Mouse (Mus musculus): ENCODE data around the gene Megf9. TPM values are rescaled to one million over a fixed set of nuclear protein-coding genes. Genes with fewer than 3 reads are reported as not detected.
A peak's percentile ranks its signal among the peaks of the same experiment; 100 is the strongest.

Gene Megf9
- polyA plus RNA-seq, 1 experiment from 2014 or later, result 14.5 TPM

GRCm38 (mm10) chr4:70465921-70466689 is 68.7 kb downstream of the Megf9 start:
- no peaks in the 10 kb centered on the region for H3K4me1 ChIP-seq
- H3K36me3 ChIP-seq (replicated peaks), result peaks cover 7% of the 10 kb centered on the region
- DNase-seq (ENCODE audit: extremely low spot score, low spot score), result no peak
- WGBS, result 88% methylated on average over 1 of the region's 1 CpGs
- H3K9me3 ChIP-seq, result no peaks in the 10 kb centered on the region
- H3K27ac ChIP-seq, result no peak overlapping the region
- no peak overlapping the region for H3K4me3 ChIP-seq
- H3K27me3 ChIP-seq (ENCODE audit: poor library complexity, severe bottlenecking), result no peaks in the 10 kb centered on the region

GRCm38 (mm10) chr4:70463302-70463701 is 71.5 kb downstream of the Megf9 start:
- Histone ChIP-seq H3K9me3 (no peaks in the 10 kb centered on the region), H3K27ac (no peak overlapping the region), H3K36me3 (replicated peaks) (peaks cover 7% of the 10 kb centered on the region), H3K4me3 (no peak overlapping the region), H3K4me1 (no peaks in the 10 kb centered on the region), H3K27me3 (ENCODE audit: poor library complexity, severe bottlenecking) (no peaks in the 10 kb centered on the region)
- no peak for DNase-seq (ENCODE audit: extremely low spot score, low spot score)
- WGBS, result 86% methylated on average over 2 of the region's 2 CpGs

DNA sequence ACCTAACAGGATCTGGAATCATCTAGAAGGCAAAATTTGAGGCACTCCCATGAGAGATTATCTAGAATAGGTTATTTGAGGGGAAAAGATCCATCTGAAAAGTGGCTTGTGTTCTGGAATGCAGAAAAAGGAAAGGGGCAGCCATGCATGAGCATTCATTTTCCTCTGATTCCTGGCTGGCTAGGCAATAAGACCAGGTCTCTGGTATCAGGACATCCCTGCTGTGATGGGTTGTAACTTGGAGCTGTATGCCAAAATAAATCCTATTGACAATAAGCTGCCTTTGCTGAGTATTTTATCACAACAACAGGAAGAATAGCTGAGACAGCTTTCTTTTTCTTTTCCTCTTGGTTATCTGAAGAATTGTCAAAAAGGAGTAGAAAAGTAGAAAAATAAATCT is 73.4 kb downstream of the Megf9 start:
- Histone ChIP-seq H3K36me3 (replicated peaks) (no peaks in the 10 kb centered on the region), H3K27me3 (ENCODE audit: poor library complexity, severe bottlenecking) (no peaks in the 10 kb centered on the region), H3K4me3 (no peak overlapping the region), H3K27ac (no peak overlapping the region), H3K4me1 (no peaks in the 10 kb centered on the region), H3K9me3 (no peaks in the 10 kb centered on the region)
- no peak for DNase-seq (ENCODE audit: extremely low spot score, low spot score)

DNA sequence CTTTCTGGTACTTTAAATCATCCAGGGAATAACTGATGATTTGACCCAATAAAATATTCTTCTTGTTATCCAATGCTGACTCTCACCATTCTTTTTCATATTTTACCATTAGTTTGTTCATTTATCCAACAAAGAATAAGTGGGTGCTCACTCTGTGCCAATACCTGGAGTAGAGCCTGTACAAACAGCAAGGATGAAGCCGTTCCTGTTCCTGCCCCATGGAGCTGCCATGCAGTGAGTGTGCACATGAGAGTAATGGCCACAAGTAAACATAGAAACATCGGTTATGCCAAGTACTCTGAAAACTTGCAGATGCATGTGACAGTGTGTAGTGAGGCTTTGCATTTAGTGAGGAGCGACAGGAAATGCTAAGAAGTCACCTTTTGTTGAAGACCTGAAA is 82.6 kb downstream of the Megf9 start:
- H3K27me3 ChIP-seq (ENCODE audit: poor library complexity, severe bottlenecking), result no peaks in the 10 kb centered on the region
- no peaks in the 10 kb centered on the region for H3K9me3 ChIP-seq
- H3K36me3 ChIP-seq (replicated peaks), result peaks cover 12% of the 10 kb centered on the region
- H3K4me1 ChIP-seq, result no peaks in the 10 kb centered on the region
- WGBS, result 90% methylated on average over 3 of the region's 3 CpGs
- no peak overlapping the region for H3K4me3 ChIP-seq
- H3K27ac ChIP-seq, result no peak overlapping the region
- DNase-seq (ENCODE audit: extremely low spot score, low spot score), result no peak

DNA sequence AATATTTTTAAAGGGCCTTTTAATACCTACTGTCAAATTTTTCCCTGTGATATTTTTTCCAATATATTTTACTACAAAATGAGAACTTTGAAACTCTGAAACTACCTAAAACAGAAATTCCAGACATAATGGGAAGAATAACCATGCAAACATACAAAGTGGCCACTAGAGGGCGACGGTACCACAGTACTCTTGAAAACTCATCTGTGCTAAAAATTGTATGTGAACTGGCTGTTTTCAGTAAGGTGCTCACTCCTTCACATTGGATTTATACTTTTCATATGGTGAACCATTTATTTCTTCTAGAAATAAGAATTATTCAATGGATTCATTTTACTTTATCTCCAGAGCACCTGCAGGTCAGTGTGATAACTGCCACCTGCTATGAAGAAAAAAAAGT is 83.0 kb downstream of the Megf9 start:
- Histone ChIP-seq H3K9me3 (no peaks in the 10 kb centered on the region), H3K27me3 (ENCODE audit: poor library complexity, severe bottlenecking) (no peaks in the 10 kb centered on the region), H3K27ac (no peak overlapping the region), H3K4me3 (no peak overlapping the region), H3K36me3 (replicated peaks) (peaks cover 12% of the 10 kb centered on the region), H3K4me1 (no peaks in the 10 kb centered on the region)
- DNase-seq (ENCODE audit: extremely low spot score, low spot score), result peak; percentile 27
- 0% methylated on average over 2 of the region's 2 CpGs for WGBS

DNA sequence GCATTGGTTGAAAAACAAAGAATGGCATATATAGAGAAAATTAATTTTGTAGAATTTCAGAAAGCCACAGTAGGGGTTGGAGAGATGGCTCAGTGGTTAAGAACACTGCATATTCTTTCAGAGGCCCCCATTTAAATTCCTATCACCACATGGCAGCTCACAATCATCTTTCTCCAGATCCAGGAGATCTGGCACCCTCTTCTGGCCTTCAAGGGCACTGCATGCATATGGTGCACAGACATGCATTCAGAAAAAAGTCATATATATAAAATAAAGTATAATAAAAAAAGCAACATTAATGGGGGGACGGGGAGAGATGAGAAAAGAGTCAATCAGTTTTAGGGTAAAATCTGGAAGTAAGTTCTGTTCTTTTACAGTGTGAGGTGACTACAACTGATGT is 85.1 kb downstream of the Megf9 start:
- no peaks in the 10 kb centered on the region for H3K27me3 ChIP-seq (ENCODE audit: poor library complexity, severe bottlenecking)
- no peaks in the 10 kb centered on the region for H3K4me1 ChIP-seq
- no peak overlapping the region for H3K4me3 ChIP-seq
- no peak overlapping the region for H3K27ac ChIP-seq
- H3K9me3 ChIP-seq, result no peaks in the 10 kb centered on the region
- no peak for DNase-seq (ENCODE audit: extremely low spot score, low spot score)
- 88% methylated on average over 1 of the region's 1 CpGs for WGBS
- H3K36me3 ChIP-seq (replicated peaks), result peaks cover 4% of the 10 kb centered on the region; the same call in 1 of the 2 replicates

- Histone ChIP-seq H3K36me3 (replicated peaks) (peaks cover 3% of the 10 kb centered on the region; the same call in 1 of the 2 replicates), H3K27ac (no peak overlapping the region), H3K4me1 (no peaks in the 10 kb centered on the region), H3K4me3 (no peak overlapping the region), H3K27me3 (ENCODE audit: poor library complexity, severe bottlenecking) (no peaks in the 10 kb centered on the region), H3K9me3 (no peaks in the 10 kb centered on the region)
- DNase-seq (ENCODE audit: extremely low spot score, low spot score), result no peak
- 94% methylated on average over 3 of the region's 3 CpGs for WGBS
Observed at GRCm38 (mm10) chr4:70446774-70447173, 88.0 kb downstream of the Megf9 start.

DNA sequence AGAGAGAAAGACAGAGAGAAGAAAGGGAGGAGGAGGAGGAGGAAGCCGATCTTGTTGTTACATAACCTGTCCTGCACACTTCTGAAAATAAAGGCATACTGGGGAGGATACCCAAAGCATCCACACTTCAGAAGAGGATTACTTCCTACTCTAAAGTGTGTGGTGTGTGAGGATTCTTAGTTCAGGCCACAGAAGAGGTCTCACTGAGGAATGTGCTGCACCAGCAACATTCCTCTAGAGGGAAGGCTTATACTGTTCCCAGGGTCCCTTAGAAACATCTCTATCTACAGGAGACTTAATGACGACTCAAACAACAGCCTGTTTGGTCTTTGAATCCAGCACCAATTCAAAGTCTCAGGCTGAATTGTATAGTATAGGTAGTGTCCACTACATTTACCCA is 114.6 kb downstream of the Megf9 start:
- Histone ChIP-seq H3K27ac (no peak overlapping the region), H3K36me3 (replicated peaks) (no peaks in the 10 kb centered on the region), H3K4me1 (no peaks in the 10 kb centered on the region), H3K9me3 (no peaks in the 10 kb centered on the region), H3K4me3 (no peak overlapping the region), H3K27me3 (ENCODE audit: poor library complexity, severe bottlenecking) (no peaks in the 10 kb centered on the region)
- no peak for DNase-seq (ENCODE audit: extremely low spot score, low spot score)
- 71% methylated on average over 2 of the region's 2 CpGs for WGBS

- Histone ChIP-seq H3K9me3 (no peaks in the 10 kb centered on the region), H3K36me3 (replicated peaks) (peaks cover 3% of the 10 kb centered on the region; the same call in 1 of the 2 replicates), H3K4me3 (no peak overlapping the region), H3K4me1 (peaks cover 54% of the 10 kb centered on the region), H3K27me3 (ENCODE audit: poor library complexity, severe bottlenecking) (no peaks in the 10 kb centered on the region), H3K27ac (peak overlapping the region; percentile 94)
- peak; percentile 51 for DNase-seq (ENCODE audit: extremely low spot score, low spot score)
- WGBS, result 45% methylated on average over 2 of the region's 2 CpGs
Observed at GRCm38 (mm10) chr4:70412126-70412525, 122.7 kb downstream of the Megf9 start.

GRCm38 (mm10) chr4:70409994-70410721 is 124.6 kb downstream of the Megf9 start, which contains the start of gene Cdk5rap2:
Gene Cdk5rap2, minus strand, starts transcription at chr4:70410443.
- Histone ChIP-seq H3K9me3 (no peaks in the 10 kb centered on the region), H3K27ac (peak within 1 kb of the TSS; percentile 94), H3K27me3 (ENCODE audit: poor library complexity, severe bottlenecking) (no peaks in the 10 kb centered on the region), H3K4me3 (peak within 1 kb of the TSS; percentile 69), H3K4me1 (peaks cover 57% of the 10 kb centered on the region), H3K36me3 (replicated peaks) (peaks cover 10% of the 10 kb centered on the region)
- peak; percentile 96 for DNase-seq (ENCODE audit: extremely low spot score, low spot score)
- under 1% methylated on average over 55 of the region's 55 CpGs for WGBS

DNA sequence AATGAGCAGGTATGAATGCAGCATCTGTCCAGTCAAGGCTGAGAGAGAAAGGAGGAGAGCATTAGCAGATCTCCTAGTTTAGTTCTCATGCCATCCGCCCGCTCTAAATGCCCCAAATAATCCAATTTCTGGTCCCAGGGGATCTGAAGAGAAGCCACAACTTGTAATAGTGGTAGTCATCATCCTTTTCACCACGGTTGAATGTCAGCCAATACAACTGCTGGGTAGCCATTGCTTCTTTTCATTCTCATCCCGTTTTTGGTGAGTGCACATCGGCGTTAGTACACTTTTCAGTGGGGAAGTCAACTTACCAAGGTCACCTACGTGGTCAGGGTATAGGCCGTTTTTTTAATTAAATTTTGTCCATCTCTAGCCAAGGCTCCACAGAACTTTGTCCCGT is 125.3 kb downstream of the Megf9 start:
- H3K4me1 ChIP-seq, result peaks cover 57% of the 10 kb centered on the region
- DNase-seq (ENCODE audit: extremely low spot score, low spot score), result no peak
- peak overlapping the region; percentile 69 for H3K4me3 ChIP-seq
- H3K9me3 ChIP-seq, result no peaks in the 10 kb centered on the region
- H3K36me3 ChIP-seq (replicated peaks), result peaks cover 17% of the 10 kb centered on the region
- WGBS, result 21% methylated on average over 9 of the region's 9 CpGs
- H3K27ac ChIP-seq, result peak overlapping the region; percentile 94
- no peaks in the 10 kb centered on the region for H3K27me3 ChIP-seq (ENCODE audit: poor library complexity, severe bottlenecking)

DNA sequence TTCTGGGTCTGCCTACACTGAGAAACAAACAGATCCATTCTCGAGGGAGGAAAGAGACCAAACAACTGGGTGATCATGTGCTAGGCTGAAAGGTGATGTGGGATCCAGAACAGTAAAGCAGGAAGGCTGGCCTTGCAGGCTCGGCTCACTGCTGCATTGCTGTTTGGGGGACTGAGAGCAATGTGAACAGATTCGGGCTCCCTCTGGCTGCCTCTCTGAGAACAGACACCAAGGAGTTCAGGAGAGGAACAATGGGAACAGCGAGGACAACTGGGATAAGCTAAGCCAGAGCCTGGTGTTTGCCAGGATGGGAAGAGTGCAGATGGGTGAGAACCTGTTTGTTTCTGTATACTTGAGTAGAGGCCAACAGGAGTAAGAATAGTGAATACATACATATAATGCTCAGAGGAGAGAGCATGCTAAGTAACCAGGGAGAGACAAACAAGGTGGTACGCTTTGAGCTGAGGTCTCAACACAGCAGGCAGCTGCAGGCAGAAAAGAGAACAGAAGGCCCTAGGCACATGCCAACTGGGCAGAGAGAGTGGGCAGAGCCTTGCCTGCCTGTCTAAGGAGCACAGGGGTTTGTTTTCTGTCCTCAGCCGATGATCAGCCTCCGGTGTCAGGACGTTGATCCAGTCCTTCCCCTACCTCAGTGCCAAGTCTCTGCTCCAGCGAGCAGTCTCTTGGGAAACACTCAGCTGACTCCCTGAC is 132.5 kb downstream of the Megf9 start:
- Histone ChIP-seq H3K36me3 (replicated peaks) (peaks cover 82% of the 10 kb centered on the region), H3K4me3 (no peak overlapping the region), H3K4me1 (peaks cover 5% of the 10 kb centered on the region; the same call in 1 of the 2 replicates), H3K9me3 (no peaks in the 10 kb centered on the region), H3K27ac (no peak overlapping the region), H3K27me3 (ENCODE audit: poor library complexity, severe bottlenecking) (no peaks in the 10 kb centered on the region)
- WGBS, result 71% methylated on average over 9 of the region's 9 CpGs
- DNase-seq (ENCODE audit: extremely low spot score, low spot score), result no peak

DNA sequence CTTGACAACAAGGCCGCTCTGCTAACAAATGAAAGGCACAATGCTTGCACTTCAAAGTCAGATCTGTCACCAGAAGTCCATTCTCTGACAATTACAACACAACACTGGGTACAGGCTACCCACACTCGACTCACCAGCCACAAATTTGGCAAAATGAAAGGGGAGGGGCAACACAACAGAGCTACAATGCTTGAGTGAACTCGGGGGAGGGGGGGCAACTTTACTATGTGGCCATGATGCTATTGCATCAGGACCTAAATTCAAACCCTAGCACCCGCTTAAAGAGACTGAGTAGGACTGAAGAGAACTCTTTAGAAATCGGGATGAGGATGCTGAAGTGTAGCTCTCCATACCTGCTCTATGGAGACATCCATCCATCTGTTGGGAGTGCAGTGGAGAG is 135.3 kb downstream of the Megf9 start:
- Histone ChIP-seq H3K9me3 (no peaks in the 10 kb centered on the region), H3K36me3 (replicated peaks) (peaks cover 94% of the 10 kb centered on the region), H3K4me3 (no peak overlapping the region), H3K27me3 (ENCODE audit: poor library complexity, severe bottlenecking) (no peaks in the 10 kb centered on the region), H3K27ac (no peak overlapping the region), H3K4me1 (no peaks in the 10 kb centered on the region)
- no peak for DNase-seq (ENCODE audit: extremely low spot score, low spot score)
- WGBS, result 92% methylated on average over 5 of the region's 5 CpGs

All from forebrain, embryonic 10.5 days (tissue).